14 mouse cellular contexts compared by ENCODE assay signal in genomic region chr11:77871436-77871835, GRCm38 (mm10). TPM values are rescaled to one million over a fixed set of nuclear protein-coding genes. Genes with fewer than 3 reads are reported as not detected.
A peak's percentile ranks its signal among the peaks of the same experiment; 100 is the strongest.
DNase-seq lines count a peak whose midpoint lies in the region; ATAC-seq and TF ChIP-seq lines count a peak whose summit lies in the region.
"Had no signal": no experiment of that assay in that cellular context is flagged by ENCODE, and none has a peak within 500 bp of the region (broad histone marks: within the 10 kb centered on the region; RNA-seq: fewer than 3 reads in every experiment).

No protein-coding gene starts in this region.

- no peak overlapping the region; the same call in 1 of the 2 replicates for H3K9ac ChIP-seq in hindbrain, embryonic 14.5 days
- no peak overlapping the region for H3K9ac ChIP-seq in hindbrain, embryonic 11.5 days (ENCODE audit: low read depth, low read length)
- no peak overlapping the region for H3K9ac ChIP-seq in neural tube, embryonic 14.5 days (replicated peaks; ENCODE audit: low read depth, low read length)
- H3K9ac ChIP-seq: embryonic facial prominence, embryonic 12.5 days had no signal

- no peak overlapping the region for H3K4me2 ChIP-seq in hindbrain, embryonic 14.5 days (replicated peaks)
- H3K4me2 ChIP-seq in hindbrain, embryonic 11.5 days (replicated peaks; ENCODE audit: low read depth, low read length): no peak overlapping the region
- H3K4me2 ChIP-seq in neural tube, embryonic 14.5 days (ENCODE audit: low read depth, low read length): no peak overlapping the region

- H3K27me3 ChIP-seq in hindbrain, embryonic 14.5 days (ENCODE audit: control insufficient read depth, insufficient read depth, low read length): no peaks in the 10 kb centered on the region
- peaks cover 11% of the 10 kb centered on the region for H3K27me3 ChIP-seq in hindbrain, embryonic 11.5 days (ENCODE audit: control insufficient read depth, insufficient read depth, low read length)
- H3K27me3 ChIP-seq in cerebellum, adult 2 months (ENCODE audit: control insufficient read depth, insufficient read depth, low read length): no peaks in the 10 kb centered on the region
- no peaks in the 10 kb centered on the region for H3K27me3 ChIP-seq in neural tube, embryonic 14.5 days (ENCODE audit: control insufficient read depth, insufficient read depth, low read length)
- H3K27me3 ChIP-seq: CH12.LX had no signal

- WGBS in hindbrain, embryonic 14.5 days: 13% methylated on average over 4 of the region's 4 CpGs
- 43% methylated on average over 4 of the region's 4 CpGs for WGBS in hindbrain, embryonic 11.5 days
- 2% methylated on average over 4 of the region's 4 CpGs for WGBS in cerebellum, adult 2 months
- 17% methylated on average over 4 of the region's 4 CpGs for WGBS in neural tube, embryonic 14.5 days

- TF ChIP-seq POLR2A in cerebellum, adult 2 months (IDR thresholded peaks at IDR 0.05; ENCODE audit: borderline replicate concordance, insufficient read depth, low read length): no peak

- peak; percentile 64 for DNase-seq in hindbrain, embryonic 14.5 days (ENCODE audit: low spot score)
- no peak for DNase-seq in hindbrain, embryonic 11.5 days (ENCODE audit: low spot score)
- peak; percentile 80 to 92 for DNase-seq in cerebellum, adult 2 months
- peak; percentile 64 to 77 for DNase-seq in frontal cortex, postnatal 10 days (ENCODE audit: low spot score in 2 of 2)
- DNase-seq in lung, postnatal 14 days: no peak
- no peak for DNase-seq in kidney, postnatal 25 days
- DNase-seq in gastrocnemius, adult 18-20 months (ENCODE audit: low spot score): no peak
- DNase-seq: heart, adult 2 months; kidney, postnatal 4 days; thymus, adult 2 months had no signal

- peak overlapping the region; percentile 60; the same call in 1 of the 2 replicates for H3K27ac ChIP-seq in hindbrain, embryonic 14.5 days
- H3K27ac ChIP-seq in hindbrain, embryonic 11.5 days (ENCODE audit: low read depth, low read length): no peak overlapping the region
- H3K27ac ChIP-seq in cerebellum, adult 2 months (ENCODE audit: insufficient read depth, low read length): 0 out of 2 replicates have a peak overlapping the region, but pooled peaks have one; percentile 11
- peak overlapping the region; percentile 29 for H3K27ac ChIP-seq in neural tube, embryonic 14.5 days (ENCODE audit: low read depth, low read length)
- H3K27ac ChIP-seq: embryonic facial prominence, embryonic 12.5 days; heart, adult 2 months; macrophage had no signal

- ATAC-seq in hindbrain, embryonic 14.5 days (ENCODE audit: low FRiP score): peak; percentile 40; the same call in 1 of the 2 replicates
- no peak for ATAC-seq in hindbrain, embryonic 11.5 days (ENCODE audit: low FRiP score)
- ATAC-seq in neural tube, embryonic 14.5 days (ENCODE audit: low read depth): peak; percentile 49

- no peaks in the 10 kb centered on the region for H3K9me3 ChIP-seq in hindbrain, embryonic 14.5 days (ENCODE audit: control insufficient read depth, low read length)
- no peaks in the 10 kb centered on the region for H3K9me3 ChIP-seq in hindbrain, embryonic 11.5 days (ENCODE audit: control insufficient read depth, low read length)
- H3K9me3 ChIP-seq in neural tube, embryonic 14.5 days (ENCODE audit: control insufficient read depth, low read length): no peaks in the 10 kb centered on the region
- H3K9me3 ChIP-seq: embryonic facial prominence, embryonic 12.5 days had no signal

- no peak overlapping the region for H3K4me3 ChIP-seq in hindbrain, embryonic 14.5 days (replicated peaks; ENCODE audit: low read length)
- H3K4me3 ChIP-seq in hindbrain, embryonic 11.5 days (ENCODE audit: low read depth, low read length): no peak overlapping the region
- H3K4me3 ChIP-seq in cerebellum, adult 2 months (replicated peaks; ENCODE audit: insufficient read depth, low read depth, low read length): no peak overlapping the region
- no peak overlapping the region for H3K4me3 ChIP-seq in neural tube, embryonic 14.5 days (ENCODE audit: low read depth, low read length)
- H3K4me3 ChIP-seq: embryonic facial prominence, embryonic 12.5 days; heart, adult 2 months had no signal

- H3K36me3 ChIP-seq in hindbrain, embryonic 14.5 days (replicated peaks; ENCODE audit: control insufficient read depth, insufficient read depth): no peaks in the 10 kb centered on the region
- H3K36me3 ChIP-seq in hindbrain, embryonic 11.5 days (ENCODE audit: control insufficient read depth, insufficient read depth, low read length): no peaks in the 10 kb centered on the region
- H3K36me3 ChIP-seq in neural tube, embryonic 14.5 days (ENCODE audit: control insufficient read depth, insufficient read depth, low read length): no peaks in the 10 kb centered on the region
- H3K36me3 ChIP-seq: embryonic facial prominence, embryonic 12.5 days had no signal

- H3K4me1 ChIP-seq in hindbrain, embryonic 14.5 days (replicated peaks; ENCODE audit: control insufficient read depth, insufficient read depth, low read length): peaks cover 64% of the 10 kb centered on the region
- peaks cover 32% of the 10 kb centered on the region for H3K4me1 ChIP-seq in hindbrain, embryonic 11.5 days (replicated peaks; ENCODE audit: control insufficient read depth, insufficient read depth, low read length)
- H3K4me1 ChIP-seq in cerebellum, adult 2 months (ENCODE audit: control insufficient read depth, insufficient read depth, low read length): peaks cover 47% of the 10 kb centered on the region
- peaks cover 50% of the 10 kb centered on the region for H3K4me1 ChIP-seq in neural tube, embryonic 14.5 days (ENCODE audit: control insufficient read depth, insufficient read depth, low read length)

- no peak for TF ChIP-seq CTCF in cerebellum, adult 2 months (IDR thresholded peaks at IDR 0.05; ENCODE audit: borderline replicate concordance, insufficient read depth, low read depth, low read length)

RNA-seq across cellular contexts. Expression of gene Pipox, which starts 22.5 kb away (rescaled TPM):
- polyA plus RNA-seq in hindbrain, embryonic 14.5 days (2014; fragmentation: Nextera tagmentation; extraction: Ambion mirVana): 2.8 and 6.1 TPM in 2 replicates
- polyA plus RNA-seq in hindbrain, embryonic 11.5 days (2014; fragmentation: Nextera tagmentation; extraction: Ambion mirVana): 7.6 and 8.6 TPM in 2 replicates
- 6.8 and 9.0 TPM in 2 replicates for polyA plus RNA-seq in cerebellum, adult 2 months (2012; rRNA removed)
- polyA plus RNA-seq in neural tube, embryonic 14.5 days (2014; fragmentation: Nextera tagmentation; extraction: Ambion mirVana): 4.6 and 6.7 TPM in 2 replicates
- not detected for total RNA-seq in gastrocnemius, adult 18-20 months (2021)
- polyA plus RNA-seq: macrophage had no signal

RNA-seq across cellular contexts. Expression of gene Sez6, which starts 59.2 kb away (rescaled TPM):
- 110 TPM in 2 replicates for polyA plus RNA-seq in hindbrain, embryonic 14.5 days (2014; fragmentation: Nextera tagmentation; extraction: Ambion mirVana)
- polyA plus RNA-seq in hindbrain, embryonic 11.5 days (2014; fragmentation: Nextera tagmentation; extraction: Ambion mirVana): 13.3 TPM in 2 replicates
- polyA plus RNA-seq in cerebellum, adult 2 months (2012; rRNA removed): 71.0 and 76.9 TPM in 2 replicates
- polyA plus RNA-seq in neural tube, embryonic 14.5 days (2014; fragmentation: Nextera tagmentation; extraction: Ambion mirVana): 121 and 145 TPM in 2 replicates
- total RNA-seq in gastrocnemius, adult 18-20 months (2021): under 1 TPM; 0.12 to 0.16 TPM
- polyA plus RNA-seq: macrophage had no signal

Comparison
In these comparisons a context has a peak if more than half of its experiments do, and no peak if none do; other contexts are left out.
1. DNase-seq: peak in hindbrain, embryonic 14.5 days (single experiment), cerebellum, adult 2 months (2 of 2) and frontal cortex, postnatal 10 days (2 of 2); none in hindbrain, embryonic 11.5 days (single experiment), lung, postnatal 14 days (single experiment), kidney, postnatal 25 days (0 of 2) and gastrocnemius, adult 18-20 months (single experiment).